Mouse (Mus musculus) adrenal gland, adult 10 weeks (tissue): Measurements from ENCODE around the gene Prss22. TPM values are rescaled to one million over a fixed set of nuclear protein-coding genes. Genes with fewer than 3 reads are reported as not detected.

Experiments used
- polyA plus RNA-seq: library from polyadenylated mRNA; stranded (reverse); fragments of 350-450 nt; fragmentation: Illumina TruSeq; extraction: RNeasy Lipid Tissue Mini Kit (QIAGEN cat#74804); gene quantifications from one replicate; pipeline ENCODE4 v1.2.3, GENCODE M21; 2014; ENCODE audit warnings: low read depth, low replicate concordance

Gene Prss22
- not detected for polyA plus RNA-seq

GRCm38 (mm10) chr17:23997901-23998300 is at the start of gene Prss22:
Gene Prss22, minus strand, starts transcription at chr17:23998100.

GRCm38 (mm10) chr17:24037844-24038243 is 39.9 kb upstream of the Prss22 start, which contains the start of gene Prss27:
Gene Prss27, plus strand, starts transcription at chr17:24038144.

GRCm38 (mm10) chr17:23980297-23980909 is 17.5 kb downstream of the Prss22 start, which contains the start of gene Prss30:
Gene Prss30, minus strand, starts transcription at chr17:23980566.

GRCm38 (mm10) chr17:23955174-23955573 is 42.7 kb downstream of the Prss22 start, which contains the start of gene Sbpl:
Gene Sbpl, minus strand, starts transcription at chr17:23955274.

Other genes starting within 250 kb of the Prss22 start
- 1.2 TPM for gene Flywch1, start 226.5 kb downstream of the Prss22 start, polyA plus RNA-seq
- 1.0 TPM for gene Flywch2, start 212.0 kb downstream of the Prss22 start, polyA plus RNA-seq
- gene Srrm2, start 207.6 kb downstream of the Prss22 start, polyA plus RNA-seq = 189 TPM
- gene Elob, start 169.0 kb downstream of the Prss22 start, polyA plus RNA-seq = 32.6 TPM
- gene Prss33, start 162.0 kb downstream of the Prss22 start, polyA plus RNA-seq = not detected
- not detected for gene Prss32, start 154.2 kb downstream of the Prss22 start, polyA plus RNA-seq
- not detected for gene Prss41, start 153.9 kb downstream of the Prss22 start, polyA plus RNA-seq
- not detected for gene Prss21, start 130.0 kb downstream of the Prss22 start, polyA plus RNA-seq
- not detected for gene Dcpp1, start 117.2 kb downstream of the Prss22 start, polyA plus RNA-seq
- not detected for gene Dcpp2, start 117.2 kb downstream of the Prss22 start, polyA plus RNA-seq
- gene Dcpp3, start 80.6 kb downstream of the Prss22 start, polyA plus RNA-seq = not detected
- not detected for gene Sbp, start 56.4 kb downstream of the Prss22 start, polyA plus RNA-seq
- not detected for gene Sbpl, start 42.8 kb downstream of the Prss22 start, polyA plus RNA-seq
- not detected for gene Prss30, start 17.5 kb downstream of the Prss22 start, polyA plus RNA-seq
- gene Prss27, start 40.0 kb upstream of the Prss22 start, polyA plus RNA-seq = not detected
- gene Kctd5, start 75.4 kb upstream of the Prss22 start, polyA plus RNA-seq = 26.7 TPM
- gene Pdpk1, start 152.8 kb upstream of the Prss22 start, polyA plus RNA-seq = 57.8 TPM
- not detected for gene Amdhd2, start 165.7 kb upstream of the Prss22 start, polyA plus RNA-seq
- 78.0 TPM for gene Atp6v0c, start 171.6 kb upstream of the Prss22 start, polyA plus RNA-seq
- 15.3 TPM for gene Tbc1d24, start 207.5 kb upstream of the Prss22 start, polyA plus RNA-seq
- gene Ntn3, start 211.4 kb upstream of the Prss22 start, polyA plus RNA-seq = 0.35 TPM
- gene Tedc2, start 222.8 kb upstream of the Prss22 start, polyA plus RNA-seq = 4.6 TPM